Mouse (Mus musculus) B cell, adult 62 days (primary cell): ENCODE data around the gene Mettl21a. TPM values are rescaled to one million over a fixed set of nuclear protein-coding genes. Genes with fewer than 3 reads are reported as not detected.

Experiments used
- total RNA-seq: library from RNA; stranded (reverse); gene quantifications from 4 replicates; pipeline ENCODE4 v1.2.4, GENCODE M21; 2023

The Mettl21a gene
- 0.75 to 2.3 TPM (median 1.4 TPM) in 4 replicates for total RNA-seq

DNA sequence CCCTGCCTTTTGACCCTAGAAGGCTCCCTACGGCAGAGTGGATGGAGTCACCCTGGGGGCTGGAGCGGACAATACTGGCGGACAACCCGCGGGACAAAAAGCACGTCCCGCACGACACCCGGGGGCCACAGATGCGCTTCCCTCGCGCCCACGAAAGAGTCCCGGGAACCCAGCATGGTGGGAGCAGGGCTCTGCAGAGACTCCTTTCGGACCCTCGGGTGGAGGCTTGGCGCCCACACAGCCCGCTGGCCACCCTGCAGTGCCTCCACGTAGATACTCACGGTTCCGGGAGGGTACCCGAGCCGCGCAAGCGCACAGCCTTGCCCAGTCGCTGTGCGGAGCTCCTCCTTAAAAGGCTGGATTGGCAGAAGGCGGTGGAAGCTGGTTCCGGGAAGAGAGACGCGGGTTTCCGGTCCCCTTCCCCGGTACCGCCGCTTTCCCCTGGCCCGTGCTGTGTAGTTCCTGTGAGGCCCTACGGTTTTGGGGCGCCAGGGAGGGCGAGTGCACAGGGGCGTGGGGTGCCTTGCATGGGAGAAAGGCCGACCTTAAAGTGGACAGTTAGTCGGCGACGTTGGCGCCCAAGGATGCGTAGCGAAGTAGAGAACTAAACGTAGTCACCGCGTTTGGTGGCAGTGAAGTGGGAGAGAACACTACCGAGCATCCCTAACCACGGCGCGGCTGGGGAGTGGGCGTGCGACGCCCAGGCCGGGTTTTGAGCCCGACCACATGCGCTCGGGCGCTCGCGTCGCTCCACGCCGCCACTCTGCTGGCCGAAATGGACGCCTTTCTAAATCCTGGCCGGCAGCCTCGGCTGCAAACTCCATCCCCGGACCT is at the start of gene Mettl21a:
Gene Mettl21a, minus strand, starts transcription at position 362 of the 834 bp plus-strand sequence.

Other genes starting within 250 kb of the Mettl21a start
- gene Creb1, start 84.6 kb downstream of the Mettl21a start, total RNA-seq: 104 to 109 TPM (median 108 TPM) in 4 replicates
- gene Ccnyl1, start 73.2 kb upstream of the Mettl21a start, total RNA-seq: 3.8 to 8.4 TPM (median 4.1 TPM) in 4 replicates
- gene Fzd5, start 120.5 kb upstream of the Mettl21a start, total RNA-seq: 8.0 to 9.7 TPM (median 8.9 TPM) in 4 replicates